8 mouse cellular contexts compared by ENCODE assay signal in the genomic region with DNA sequence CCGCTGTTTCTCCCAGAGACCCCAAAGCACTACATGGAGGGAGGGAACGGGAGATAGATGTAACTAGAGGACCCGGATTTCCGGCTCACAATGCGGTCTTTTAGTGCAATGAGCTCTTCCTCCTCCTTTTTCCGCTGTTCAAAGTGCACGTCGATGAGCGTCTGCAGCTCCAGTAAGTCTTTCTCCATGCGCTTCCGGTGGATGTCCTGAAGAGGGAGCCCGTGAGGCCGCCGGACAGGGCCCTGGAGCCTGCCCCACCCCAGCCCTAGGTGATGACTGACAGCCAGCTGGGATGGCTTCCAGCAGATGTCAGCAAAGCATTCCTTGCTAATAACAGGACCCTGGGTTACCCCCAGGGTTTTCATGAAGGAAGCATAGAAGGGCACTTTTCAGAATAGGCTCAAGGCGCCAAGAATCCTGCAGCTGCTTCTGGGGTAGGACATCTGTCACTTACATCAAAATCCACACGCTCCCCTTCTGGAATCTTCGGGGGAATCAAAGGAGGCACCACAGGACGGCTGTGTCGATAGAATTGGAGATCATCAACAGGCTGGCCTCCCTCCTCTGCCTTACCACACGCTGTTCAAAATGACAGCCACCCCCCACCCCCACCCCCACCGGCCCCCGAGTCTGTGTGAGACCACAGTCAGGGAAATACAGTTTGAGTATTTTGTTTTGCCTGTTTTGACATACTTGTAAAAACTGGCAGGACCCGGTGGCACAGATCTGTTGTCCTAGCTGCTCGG. TPM values are rescaled to one million over a fixed set of nuclear protein-coding genes. Genes with fewer than 3 reads are reported as not detected.
DNase-seq lines count a peak whose midpoint lies in the region; ATAC-seq lines count a peak whose summit lies in the region.

No protein-coding gene starts in this region.

- ATAC-seq in midbrain, embryonic 16.5 days, result peak; percentile 57
- ATAC-seq in stomach, embryonic 14.5 days (ENCODE audit: insufficient number of reproducible peaks, insufficient read depth, low FRiP score, low read depth), result peak; percentile 38

- H3K36me3 ChIP-seq in midbrain, embryonic 16.5 days (ENCODE audit: control insufficient read depth, insufficient read depth, low read length), result no peaks in the 10 kb centered on the region
- no peaks in the 10 kb centered on the region for H3K36me3 ChIP-seq in stomach, embryonic 14.5 days (ENCODE audit: control insufficient read depth, insufficient read depth, low read length)

- H3K27ac ChIP-seq in midbrain, embryonic 16.5 days (ENCODE audit: low read length), result no peak overlapping the region
- no peak overlapping the region; the same call in 1 of the 2 replicates for H3K27ac ChIP-seq in stomach, embryonic 14.5 days (ENCODE audit: low read length)

- H3K4me2 ChIP-seq in midbrain, embryonic 16.5 days (ENCODE audit: low read length), result no peak overlapping the region; the same call in 1 of the 2 replicates
- no peak overlapping the region; the same call in 1 of the 2 replicates for H3K4me2 ChIP-seq in stomach, embryonic 14.5 days (replicated peaks; ENCODE audit: low read depth, low read length)

- H3K4me3 ChIP-seq in midbrain, embryonic 16.5 days (ENCODE audit: low read depth, low read length), result no peak overlapping the region
- no peak overlapping the region for H3K4me3 ChIP-seq in stomach, embryonic 14.5 days (ENCODE audit: low read depth, low read length)

- 11% methylated on average over 24 of the region's 24 CpGs for WGBS in midbrain, embryonic 16.5 days
- 17% methylated on average over 24 of the region's 24 CpGs for WGBS in stomach, embryonic 14.5 days

- no peaks in the 10 kb centered on the region for H3K27me3 ChIP-seq in midbrain, embryonic 16.5 days (ENCODE audit: control insufficient read depth, insufficient read depth, low read depth, low read length)
- H3K27me3 ChIP-seq in stomach, embryonic 14.5 days (ENCODE audit: control insufficient read depth, insufficient read depth, low read length), result no peaks in the 10 kb centered on the region

- no peak overlapping the region for H3K9ac ChIP-seq in midbrain, embryonic 16.5 days (ENCODE audit: low read depth, low read length)
- H3K9ac ChIP-seq in stomach, embryonic 14.5 days (replicated peaks; ENCODE audit: low read depth, low read length), result no peak overlapping the region

- no peaks in the 10 kb centered on the region for H3K4me1 ChIP-seq in midbrain, embryonic 16.5 days (ENCODE audit: control insufficient read depth, insufficient read depth, low read length)
- H3K4me1 ChIP-seq in stomach, embryonic 14.5 days (ENCODE audit: control insufficient read depth, insufficient read depth, low read length), result peaks cover 20% of the 10 kb centered on the region

- no peaks in the 10 kb centered on the region for H3K9me3 ChIP-seq in midbrain, embryonic 16.5 days (replicated peaks; ENCODE audit: control insufficient read depth, low read length, poor library complexity, severe bottlenecking)
- H3K9me3 ChIP-seq in stomach, embryonic 14.5 days (ENCODE audit: control insufficient read depth, low read depth, low read length), result no peaks in the 10 kb centered on the region

- DNase-seq in ovary, postnatal 14 days (ENCODE audit: low spot score), result peak; percentile 61
- DNase-seq in ovary, postnatal 10 days (ENCODE audit: low spot score), result no peak
- DNase-seq in cerebellum, postnatal 25 days, result peak; percentile 57 to 75
- DNase-seq in gastrocnemius, postnatal 10 days, result peak; percentile 76
- peak; percentile 86 for DNase-seq in induced T-regulatory cell, adult 2 months (ENCODE audit: low read depth)
- peak; percentile 84 for DNase-seq in liver

RNA-seq across cellular contexts. Expression of gene Tnnt1, which starts 6.1 kb away (rescaled TPM):
- total RNA-seq in gastrocnemius, postnatal 10 days (2021), result 100 to 1,000 TPM; 288 to 386 TPM
- polyA plus RNA-seq in midbrain, embryonic 16.5 days (2015; fragmentation: Nextera tagmentation; extraction: Ambion mirVana), result 3.2 and 3.6 TPM in 2 replicates
- polyA plus RNA-seq in stomach, embryonic 14.5 days (2014; fragmentation: Nextera tagmentation; extraction: Ambion mirVana), result 31.9 and 33.5 TPM in 2 replicates

RNA-seq across cellular contexts. Expression of gene Ppp1r12c, which starts 8.6 kb away (rescaled TPM):
- total RNA-seq in gastrocnemius, postnatal 10 days (2021), result 10 to 100 TPM; 37.9 to 52.6 TPM
- 35.6 and 44.7 TPM in 2 replicates for polyA plus RNA-seq in midbrain, embryonic 16.5 days (2015; fragmentation: Nextera tagmentation; extraction: Ambion mirVana)
- polyA plus RNA-seq in stomach, embryonic 14.5 days (2014; fragmentation: Nextera tagmentation; extraction: Ambion mirVana), result 47.2 and 61.0 TPM in 2 replicates

RNA-seq across cellular contexts. Expression of gene Tnni3, which starts 14.0 kb away (rescaled TPM):
- total RNA-seq in gastrocnemius, postnatal 10 days (2021), result 1 to 10 TPM; 1.4 to 2.3 TPM
- polyA plus RNA-seq in midbrain, embryonic 16.5 days (2015; fragmentation: Nextera tagmentation; extraction: Ambion mirVana), result 1.8 TPM in 2 replicates
- 2.9 and 3.3 TPM in 2 replicates for polyA plus RNA-seq in stomach, embryonic 14.5 days (2014; fragmentation: Nextera tagmentation; extraction: Ambion mirVana)

RNA-seq across cellular contexts. Expression of gene Dnaaf3, which starts 22.2 kb away (rescaled TPM):
- under 1 TPM; 0.14 to 0.23 TPM for total RNA-seq in gastrocnemius, postnatal 10 days (2021)
- 2.2 and 2.4 TPM in 2 replicates for polyA plus RNA-seq in midbrain, embryonic 16.5 days (2015; fragmentation: Nextera tagmentation; extraction: Ambion mirVana)
- 0.62 and 0.67 TPM in 2 replicates for polyA plus RNA-seq in stomach, embryonic 14.5 days (2014; fragmentation: Nextera tagmentation; extraction: Ambion mirVana)

RNA-seq across cellular contexts. Expression of gene Syt5, which starts 37.3 kb away (rescaled TPM):
- under 1 TPM; 0.16 to 0.25 TPM for total RNA-seq in gastrocnemius, postnatal 10 days (2021)
- polyA plus RNA-seq in midbrain, embryonic 16.5 days (2015; fragmentation: Nextera tagmentation; extraction: Ambion mirVana), result 185 and 186 TPM in 2 replicates
- polyA plus RNA-seq in stomach, embryonic 14.5 days (2014; fragmentation: Nextera tagmentation; extraction: Ambion mirVana), result 8.1 and 10.0 TPM in 2 replicates
